Mouse (Mus musculus) bone marrow, adult 2 months (tissue): ENCODE measurements around the gene 1700057G04Rik.

ENCODE experiments used
- CTCF ChIP-seq: fragments of 200-500 bp; IDR thresholded peaks from 2 replicates; pipeline ENCODE4 v1.5.1; 2011; ENCODE audit warnings: low read length, control low read depth; ENCODE audit not compliant: control insufficient read depth, insufficient read depth
- POLR2A ChIP-seq: fragments of 200-500 bp; IDR thresholded peaks from 2 replicates; pipeline ENCODE4 v1.6.1; 2011; ENCODE audit warnings: low read depth, mild to moderate bottlenecking, control low read depth, low read length, borderline replicate concordance; ENCODE audit not compliant: control insufficient read depth

DNA sequence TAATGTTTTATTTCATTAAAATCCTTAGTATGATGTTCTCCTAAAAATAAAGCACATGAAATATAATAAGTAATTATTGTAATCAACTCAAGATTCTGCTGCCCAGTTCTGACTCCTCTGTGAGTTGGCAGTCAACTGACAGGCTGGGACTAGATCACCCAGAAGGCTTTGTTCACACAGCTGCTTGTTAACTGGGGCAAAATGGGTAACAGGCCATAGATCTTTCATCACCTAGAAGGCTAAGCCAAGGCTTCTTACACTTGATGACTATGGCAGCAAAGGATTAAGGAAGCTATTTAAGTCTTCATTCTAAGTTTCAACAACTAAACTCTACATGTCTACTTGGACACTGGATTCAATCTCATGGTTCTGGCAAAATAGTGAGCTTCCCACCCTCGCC, 68.8 kb downstream of the 1700057G04Rik start:
- TF ChIP-seq POLR2A (no peak), CTCF (no peak)
